Mouse (Mus musculus): ENCODE results near the gene Xpo5.

Xpo5 gene

DNA sequence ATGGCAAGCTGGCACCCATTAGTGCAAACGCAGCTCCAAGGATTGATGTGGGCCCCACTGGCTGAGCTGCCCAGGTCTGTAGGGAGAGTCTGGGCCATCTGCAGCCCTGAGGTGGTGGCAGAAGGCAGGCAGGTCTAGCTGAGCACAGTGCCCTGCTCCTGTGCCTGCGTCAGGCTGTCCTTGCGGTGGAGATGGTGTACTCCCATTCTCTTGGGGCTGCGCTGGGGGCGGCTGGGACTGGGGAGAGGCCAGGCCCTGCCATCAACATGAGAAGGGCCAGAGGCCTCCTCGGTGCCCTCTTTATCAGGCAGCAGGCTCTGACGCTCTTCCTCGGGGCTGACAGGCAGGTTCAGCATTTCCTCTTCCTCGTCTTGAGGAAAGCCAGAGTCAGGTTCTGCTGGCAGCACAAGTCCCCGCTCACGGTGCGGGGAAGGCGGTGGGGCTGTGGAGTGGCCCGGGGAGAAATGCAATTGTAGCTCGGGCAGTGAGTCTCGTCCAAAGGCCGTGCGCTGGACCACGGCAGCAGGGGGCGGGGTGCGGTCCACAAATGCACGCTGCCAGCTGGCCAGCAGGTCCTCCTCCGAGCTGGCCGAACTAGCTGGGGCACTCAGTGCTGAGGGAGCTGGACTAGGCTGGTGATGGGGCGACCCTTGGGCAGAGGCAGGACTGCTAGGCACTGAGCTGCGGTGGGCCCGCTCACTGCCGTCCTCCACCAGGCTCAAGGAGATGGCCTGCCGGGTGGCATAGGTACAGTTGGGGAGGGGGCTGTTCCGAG lies 55.9 kb downstream of the Xpo5 start:
- DNase-seq (ENCODE audit: low read depth, low spot score): no peak

DNA sequence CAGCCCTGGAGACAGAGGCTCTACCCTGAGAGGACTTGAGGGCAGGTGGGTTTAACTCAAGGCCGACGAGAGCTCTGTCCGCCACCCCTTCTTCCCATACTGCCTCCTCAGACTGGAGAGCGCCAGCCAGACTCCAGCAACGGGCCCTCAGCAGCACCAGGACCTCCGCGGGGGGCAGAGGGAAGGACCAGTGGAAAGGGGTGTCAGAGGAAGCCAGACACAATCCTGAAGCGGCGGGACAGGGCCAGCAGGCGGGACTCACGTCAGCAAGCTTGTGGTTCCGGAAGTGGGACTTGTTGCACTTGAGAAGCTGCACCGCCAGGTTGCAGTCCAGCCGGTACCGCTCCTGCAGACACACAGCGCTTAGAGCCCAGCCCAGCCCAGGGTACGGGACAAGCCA lies 57.1 kb downstream of the Xpo5 start:
- DNase-seq (ENCODE audit: low read depth, low spot score): no peak

DNA sequence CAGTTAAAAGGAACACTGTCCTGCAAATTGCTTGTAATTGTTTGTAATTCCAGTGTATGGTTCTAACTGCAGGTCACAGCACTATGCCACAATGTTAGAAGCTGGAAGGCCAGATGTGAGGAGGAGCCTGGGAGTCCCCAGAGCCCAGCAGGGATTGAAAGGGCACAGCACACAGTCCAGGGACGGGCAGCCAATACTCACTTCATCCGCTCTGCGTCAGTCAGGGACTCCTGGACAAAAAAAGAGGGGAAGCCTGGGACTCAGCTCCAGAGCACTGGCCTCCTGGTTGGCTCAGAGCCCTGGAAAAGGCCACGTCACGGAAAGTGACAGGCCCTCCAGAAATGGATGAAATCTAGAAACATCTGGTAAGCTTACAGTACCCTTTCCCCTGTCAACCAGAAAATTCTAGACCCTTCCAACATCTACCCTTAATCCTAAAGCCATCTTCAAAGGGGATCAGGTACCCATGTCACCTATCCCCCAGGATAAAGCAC lies 59.7 kb downstream of the Xpo5 start:
- DNase-seq (ENCODE audit: low read depth, low spot score): no peak

DNA sequence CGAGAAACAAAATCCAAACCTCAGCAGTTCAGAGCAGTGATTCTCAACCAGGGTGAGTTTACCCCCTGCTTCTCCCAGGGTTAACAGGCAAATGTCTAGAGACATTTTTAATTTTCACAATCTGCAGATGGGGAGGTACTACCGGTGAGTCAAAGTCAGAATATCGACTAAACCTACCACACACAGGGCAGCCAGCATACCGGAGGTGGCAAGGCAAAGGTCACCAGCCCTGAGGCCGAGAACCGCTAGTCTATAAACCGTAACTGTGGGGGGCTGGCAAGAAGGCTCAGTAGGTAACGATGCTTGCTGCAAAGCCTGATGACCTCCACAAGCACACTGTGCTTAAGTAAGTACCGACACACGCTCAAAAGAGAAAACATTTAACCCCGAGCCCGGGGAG lies 62.9 kb downstream of the Xpo5 start:
- DNase-seq (ENCODE audit: low read depth, low spot score): no peak

DNA sequence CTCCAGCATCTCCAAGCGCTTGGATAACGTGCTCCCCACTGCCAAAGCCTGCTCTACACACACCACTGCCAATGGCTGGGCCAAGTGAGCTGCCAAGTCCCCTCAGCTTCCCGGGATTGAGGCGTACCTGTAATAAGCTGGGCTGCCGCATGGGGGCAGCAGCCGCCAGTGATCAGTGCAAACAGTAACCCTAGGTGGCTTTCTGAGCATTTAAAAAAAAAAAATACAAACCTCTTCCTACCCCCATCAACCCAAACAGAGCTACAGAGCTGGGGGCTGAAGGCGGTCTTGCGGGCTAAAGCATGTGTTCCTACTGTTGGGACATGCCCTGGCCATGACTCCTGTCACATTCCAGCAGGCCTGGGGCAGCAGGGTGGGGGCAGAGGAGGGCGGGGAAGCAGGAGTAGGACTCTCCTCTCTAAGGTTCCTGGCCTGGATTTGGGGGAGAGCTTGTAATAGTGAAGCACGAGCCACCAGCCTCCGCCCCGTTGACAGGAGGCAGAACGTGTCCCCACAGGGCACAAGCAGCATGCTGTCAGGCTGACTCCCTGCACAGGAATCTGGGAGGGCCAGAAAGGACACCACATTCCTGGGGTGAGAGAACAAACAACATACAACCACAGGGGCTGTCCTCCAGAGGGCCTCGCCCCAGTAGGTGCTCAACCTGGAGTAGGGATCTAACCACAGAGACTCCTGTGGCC lies 63.5 kb downstream of the Xpo5 start:
- peak; percentile 64 for DNase-seq (ENCODE audit: low read depth, low spot score)

DNA sequence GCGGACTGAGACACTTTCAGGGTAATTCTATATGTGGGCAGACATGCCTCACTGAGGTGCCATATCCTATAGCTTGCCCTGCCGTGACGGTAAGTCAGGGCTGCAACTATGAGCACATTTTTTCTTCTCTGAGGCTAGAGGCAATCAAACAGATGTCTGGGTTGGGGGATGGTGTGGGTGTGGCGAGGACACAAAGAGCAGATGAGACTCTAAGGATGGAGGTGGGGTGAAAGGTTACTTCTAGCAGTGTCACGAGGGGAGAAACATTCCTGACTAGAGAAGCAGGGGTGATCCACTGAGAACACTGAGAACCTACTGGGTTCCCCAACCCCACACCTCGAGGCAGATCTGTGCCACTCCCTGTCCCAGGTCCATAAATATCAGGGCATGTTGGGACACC lies 64.4 kb downstream of the Xpo5 start:
- no peak for DNase-seq (ENCODE audit: low read depth, low spot score)

DNA sequence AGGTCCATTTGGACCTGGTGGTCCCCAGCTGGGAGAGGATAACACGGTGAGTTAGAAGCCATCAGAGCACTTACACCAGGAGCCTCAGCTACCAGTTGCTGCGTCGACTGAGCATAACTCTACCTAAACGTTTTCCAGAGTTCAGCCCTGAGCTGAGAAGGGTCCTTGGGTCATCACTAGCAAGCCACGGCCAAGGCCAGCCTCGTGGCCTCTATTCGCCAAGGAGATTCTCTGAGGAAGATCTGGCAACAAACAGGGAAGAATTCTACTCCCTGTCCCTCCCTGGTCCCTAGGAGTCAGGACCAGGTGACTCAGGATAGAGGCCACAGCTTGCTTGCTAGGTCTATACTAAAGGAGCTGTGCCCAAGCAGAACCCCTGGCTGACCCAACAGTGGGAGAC lies 64.9 kb downstream of the Xpo5 start:
- no peak for DNase-seq (ENCODE audit: low read depth, low spot score)

DNA sequence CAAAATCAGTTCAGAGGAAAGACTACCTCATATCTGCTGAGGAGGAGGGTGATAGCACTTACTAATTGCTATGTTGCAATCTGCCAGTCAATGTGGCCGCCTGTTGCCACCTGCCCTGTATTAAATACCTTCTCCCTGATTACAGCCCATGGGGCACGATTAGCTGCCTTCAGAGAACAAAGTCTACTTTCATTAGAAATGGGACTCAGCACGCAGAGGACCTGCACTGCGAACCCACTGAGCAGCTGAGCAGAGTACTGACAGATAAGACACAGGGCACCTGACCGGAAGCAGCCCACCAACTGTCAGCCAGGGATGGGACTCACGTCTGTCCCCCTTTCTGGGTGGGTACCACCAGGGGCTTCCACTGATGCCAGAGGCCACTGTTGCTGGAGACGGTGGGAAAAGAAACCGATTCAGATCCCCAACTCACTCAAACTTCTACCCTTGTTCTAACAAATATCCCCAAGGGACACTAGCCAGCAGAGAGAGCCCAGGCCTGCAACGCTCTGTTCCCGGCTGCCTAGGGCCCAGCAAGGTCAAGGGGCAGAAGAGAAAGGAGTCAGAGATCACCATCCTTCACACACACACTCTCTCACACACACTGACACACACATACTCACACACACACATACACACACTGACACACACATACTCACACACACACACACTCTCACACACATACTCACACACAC lies 65.6 kb downstream of the Xpo5 start:
- DNase-seq (ENCODE audit: low read depth, low spot score): no peak

DNA sequence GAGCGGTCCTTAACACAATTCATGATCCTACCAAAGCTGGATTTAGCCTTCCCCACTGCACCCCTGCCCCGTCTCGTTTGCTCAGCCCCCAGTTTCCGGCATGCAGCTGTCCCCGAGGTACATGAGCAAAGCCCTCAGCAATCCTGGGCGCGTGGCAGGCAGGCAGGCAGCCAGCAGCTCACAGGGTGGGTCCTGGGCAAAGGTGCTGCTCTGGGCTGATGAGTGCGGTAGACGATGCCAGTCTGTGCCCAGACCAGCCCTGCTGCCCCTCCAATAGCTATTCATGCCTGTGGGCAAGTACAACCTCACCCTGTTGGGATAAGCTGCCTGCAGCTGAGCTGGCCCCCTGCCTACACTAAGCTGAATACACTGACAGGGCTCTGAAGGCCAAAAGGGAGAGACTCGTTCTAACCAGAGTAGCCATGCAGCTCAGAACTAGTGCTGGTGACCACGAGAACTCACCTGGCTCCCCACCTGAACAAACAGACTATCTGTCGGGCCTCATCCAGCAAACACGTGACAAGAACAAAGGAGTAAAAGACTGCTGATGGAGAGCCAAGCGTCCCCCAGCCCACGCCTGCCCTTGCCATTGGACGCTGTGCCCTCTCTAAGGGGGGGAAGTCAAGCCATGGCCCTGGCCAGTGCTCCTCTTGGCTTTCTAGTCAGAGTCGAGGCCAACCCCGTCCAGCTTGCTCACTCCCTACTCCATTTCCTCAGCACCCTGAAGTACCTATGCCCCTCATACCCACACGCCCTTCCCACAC lies 67.4 kb downstream of the Xpo5 start:
- DNase-seq (ENCODE audit: low read depth, low spot score): no peak

DNA sequence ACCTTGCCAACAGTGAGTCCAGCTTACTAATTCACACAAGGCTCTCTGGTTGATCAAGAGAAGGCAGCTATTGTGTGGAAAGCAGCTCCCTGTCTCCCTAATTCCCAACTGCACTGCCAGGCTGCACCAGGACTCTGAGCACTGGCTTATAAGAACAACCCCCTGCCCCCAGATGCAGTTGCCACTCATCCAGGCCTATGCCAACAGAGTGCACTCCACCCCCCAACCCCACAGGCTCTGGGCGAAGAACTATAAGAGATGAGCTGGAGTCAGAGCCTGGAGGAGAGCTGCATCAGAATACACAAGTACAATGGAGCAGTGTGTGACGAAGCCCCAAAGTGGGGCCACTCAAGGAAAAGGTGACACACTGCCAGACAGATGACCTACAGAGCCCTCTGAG lies 69.5 kb downstream of the Xpo5 start:
- DNase-seq (ENCODE audit: low read depth, low spot score): no peak

DNA sequence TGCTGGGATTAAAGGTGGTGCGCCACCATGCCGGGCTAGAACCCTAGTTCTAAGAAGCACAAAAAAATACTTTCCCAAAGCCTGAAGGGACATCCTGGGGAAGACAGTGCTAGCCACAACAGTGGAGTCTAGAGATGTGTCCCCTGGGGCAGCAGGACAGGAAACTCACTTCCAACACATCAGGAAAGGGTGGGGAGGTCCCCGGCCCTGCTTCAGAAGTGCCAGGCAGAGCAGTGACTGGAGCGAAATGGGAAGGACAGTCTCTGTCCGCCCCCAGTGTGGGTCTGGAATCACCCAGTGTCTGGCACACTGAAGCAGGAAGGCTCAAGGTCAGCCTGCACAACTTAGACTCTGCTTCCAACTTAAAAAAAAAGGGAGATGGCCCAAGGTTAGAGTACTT lies 70.1 kb downstream of the Xpo5 start:
- DNase-seq (ENCODE audit: low read depth, low spot score): no peak

DNA sequence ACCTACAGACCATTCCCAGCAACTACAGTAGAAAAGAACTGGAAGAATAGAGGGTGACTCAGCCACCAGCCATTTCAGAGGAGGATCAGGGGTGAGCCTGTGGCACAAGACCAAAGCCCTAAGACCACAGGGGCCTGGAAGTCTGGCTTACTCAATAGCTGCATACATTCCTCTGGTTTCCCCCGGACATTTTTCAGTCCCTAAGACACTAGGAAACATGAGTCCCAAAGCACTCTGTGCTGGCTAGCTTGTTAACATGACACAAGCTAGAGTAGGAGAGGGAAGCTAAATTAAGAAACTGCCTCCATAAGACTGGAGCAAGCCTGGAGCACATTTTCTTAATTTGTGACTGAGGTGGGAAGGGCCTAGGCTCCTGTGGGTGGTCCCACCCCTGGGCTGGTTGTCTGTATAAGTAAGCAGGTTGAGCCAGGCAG lies 71.2 kb downstream of the Xpo5 start:
- DNase-seq (ENCODE audit: low read depth, low spot score): no peak

DNA sequence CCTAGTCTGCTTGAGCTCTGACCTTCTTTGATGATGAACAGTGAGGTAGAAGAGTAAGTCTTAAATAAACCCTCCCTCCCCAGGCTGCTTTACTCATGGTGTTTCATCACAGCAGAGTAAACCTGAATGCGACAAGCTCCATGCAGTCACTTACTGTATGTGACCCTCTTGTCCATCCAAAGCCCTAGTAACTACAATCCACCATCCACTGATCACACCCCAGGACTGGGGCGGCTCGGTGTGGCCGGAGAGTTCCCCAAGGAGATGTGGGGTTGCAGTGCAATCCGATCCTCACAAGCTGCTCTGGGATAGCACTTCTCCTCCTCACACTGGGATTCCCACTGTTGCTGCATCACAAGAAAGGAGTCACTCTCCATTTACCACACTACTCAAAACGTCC lies 71.9 kb downstream of the Xpo5 start:
- no peak for DNase-seq (ENCODE audit: low read depth, low spot score)

DNA sequence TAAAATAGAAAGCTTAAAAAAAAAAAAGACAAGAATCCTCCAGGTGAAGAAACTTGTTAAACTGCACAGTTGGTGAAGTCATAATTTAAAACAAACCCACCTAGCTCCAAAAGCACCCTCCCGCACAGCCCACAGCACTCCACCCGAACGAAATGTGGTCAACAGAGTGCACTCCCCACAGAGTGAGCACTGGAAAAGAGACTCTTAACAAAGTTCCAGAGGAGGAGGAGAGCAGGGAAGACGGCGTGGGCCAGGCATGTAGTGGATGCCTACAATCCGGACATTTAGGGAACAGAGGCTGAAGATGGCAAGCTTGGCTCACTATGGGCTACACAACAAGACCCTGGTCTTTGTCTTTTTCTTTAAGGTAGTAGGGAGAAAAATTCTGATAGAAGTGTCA lies 72.5 kb downstream of the Xpo5 start:
- DNase-seq (ENCODE audit: low read depth, low spot score): no peak

DNA sequence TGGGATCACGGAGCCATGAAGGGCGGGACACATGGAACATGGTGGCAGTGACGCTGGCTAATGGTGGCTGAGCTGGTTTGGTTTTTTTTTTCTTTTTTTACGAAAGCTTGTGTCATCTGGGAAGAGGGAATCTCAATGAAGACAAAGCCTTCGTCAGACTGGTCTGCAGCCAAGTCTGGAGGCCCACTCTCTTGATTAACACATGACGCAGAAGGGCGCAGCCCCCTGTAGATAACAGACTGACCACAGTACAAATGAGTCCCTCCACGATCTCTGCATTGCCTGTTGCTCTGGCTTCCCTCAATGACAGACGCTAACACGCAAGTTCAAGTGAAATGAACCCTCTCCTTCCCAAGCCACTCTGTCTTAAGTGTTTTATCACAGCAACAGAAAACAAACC lies 72.9 kb downstream of the Xpo5 start:
- no peak for DNase-seq (ENCODE audit: low read depth, low spot score)

DNA sequence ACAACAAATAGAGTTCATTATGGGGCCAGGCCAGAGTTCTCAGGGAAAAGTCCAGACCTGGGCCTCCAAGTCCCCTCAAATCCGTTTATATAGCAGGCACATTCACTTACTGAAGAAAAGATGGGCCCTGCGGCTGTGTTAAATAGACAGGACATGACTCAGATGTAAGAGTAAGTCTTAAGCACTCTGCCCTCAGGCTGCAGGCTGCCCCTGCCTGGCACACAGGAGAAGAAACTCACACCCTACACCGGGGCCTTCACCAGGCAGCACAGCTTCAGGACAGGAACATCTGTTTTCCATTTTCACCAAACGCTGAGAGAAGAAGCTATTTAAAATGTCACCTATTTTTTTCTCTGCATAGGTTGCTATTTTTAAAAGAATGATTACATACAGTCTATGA lies 75.0 kb downstream of the Xpo5 start:
- DNase-seq (ENCODE audit: low read depth, low spot score): no peak

DNA sequence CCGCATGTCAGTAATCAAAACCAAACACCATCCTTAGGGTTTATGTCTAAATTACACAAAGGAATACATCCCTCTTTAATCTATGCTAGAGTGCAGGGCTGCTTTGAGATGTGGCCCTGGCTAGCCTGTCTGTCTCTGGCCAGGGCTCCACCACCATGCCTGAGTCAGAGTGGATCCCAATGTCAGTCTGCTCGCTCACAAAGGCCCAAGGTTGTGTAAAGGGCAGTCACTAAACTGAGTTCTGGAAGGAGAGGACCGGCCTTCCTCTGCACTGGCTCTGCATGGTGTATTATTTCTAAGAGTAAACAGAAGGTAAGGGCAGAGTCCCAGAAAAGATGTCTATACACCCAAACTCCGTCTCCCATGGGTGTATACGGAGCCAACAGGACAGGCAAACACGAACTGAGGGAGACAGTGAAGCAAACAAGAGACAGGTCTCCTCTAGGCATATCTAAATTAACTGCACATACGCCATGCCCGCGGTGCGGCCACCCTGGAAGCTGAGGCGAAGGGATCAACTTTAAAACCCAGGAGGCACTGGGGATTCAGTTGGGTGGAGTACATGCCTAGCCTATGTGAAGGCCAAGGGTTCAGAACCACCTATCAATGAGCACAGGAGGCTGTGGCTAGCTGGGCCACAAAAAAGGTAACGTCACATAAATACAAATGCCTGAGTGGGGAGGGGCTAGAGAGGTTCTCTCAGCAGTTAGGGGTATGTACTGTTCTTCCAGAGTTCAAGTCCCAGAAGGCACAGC lies 75.6 kb downstream of the Xpo5 start:
- no peak for DNase-seq (ENCODE audit: low read depth, low spot score)

DNA sequence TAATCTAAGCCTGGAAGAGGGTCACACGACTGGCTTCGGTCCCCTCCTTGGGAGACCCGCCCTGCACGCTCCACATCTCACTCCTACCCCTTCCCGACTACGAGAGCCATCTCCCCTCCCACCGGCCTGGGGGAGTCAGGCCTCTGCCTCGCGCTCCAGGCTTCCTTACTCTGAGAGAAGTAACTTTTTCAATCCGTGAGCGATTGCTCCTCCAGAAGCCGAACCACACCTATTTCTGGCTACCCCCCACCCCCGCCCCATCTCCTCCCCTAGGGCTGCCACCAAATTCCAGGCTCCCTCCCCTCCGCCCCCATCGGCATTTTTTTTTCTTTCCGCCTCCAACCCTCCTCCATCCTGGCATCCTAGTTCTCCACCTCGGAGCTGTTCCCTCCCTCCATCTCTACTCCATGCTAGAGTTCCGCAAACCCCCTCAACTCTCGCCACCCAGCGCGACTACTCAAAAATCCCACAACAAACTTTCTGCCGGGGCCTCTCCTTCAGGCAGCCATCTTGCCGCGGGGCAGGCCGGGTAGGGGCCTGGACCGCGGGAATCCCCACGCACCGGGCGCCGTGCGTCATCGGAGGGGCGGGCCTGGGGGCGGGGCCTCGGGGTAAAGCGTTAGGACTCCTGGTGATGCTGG lies 80.0 kb downstream of the Xpo5 start, which contains the start of gene Tjap1:
Gene Tjap1 (minus strand): TSS at position 544 of the 641 bp plus-strand sequence.
- peak; percentile 78 for DNase-seq (ENCODE audit: low read depth, low spot score)

DNA sequence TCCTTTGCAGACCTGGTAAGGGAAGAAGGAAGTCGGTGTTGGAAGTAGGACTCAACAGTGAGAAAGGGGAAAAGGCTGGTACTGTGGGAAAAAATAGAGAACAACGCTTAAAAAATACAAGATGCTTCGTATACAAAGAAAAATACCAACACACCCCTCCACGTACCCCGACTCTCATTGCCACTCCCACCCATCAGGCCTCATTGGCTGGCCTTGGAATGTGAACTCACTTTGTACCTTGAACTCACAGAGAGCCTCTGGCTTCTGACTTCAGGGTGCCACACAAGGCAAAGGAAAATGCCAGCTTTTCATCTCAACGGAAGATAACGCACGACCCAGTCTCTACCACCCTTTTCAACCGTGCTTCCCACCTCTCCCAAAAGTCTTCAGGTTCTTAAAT lies 80.6 kb downstream of the Xpo5 start:
- no peak for DNase-seq (ENCODE audit: low read depth, low spot score)

DNA sequence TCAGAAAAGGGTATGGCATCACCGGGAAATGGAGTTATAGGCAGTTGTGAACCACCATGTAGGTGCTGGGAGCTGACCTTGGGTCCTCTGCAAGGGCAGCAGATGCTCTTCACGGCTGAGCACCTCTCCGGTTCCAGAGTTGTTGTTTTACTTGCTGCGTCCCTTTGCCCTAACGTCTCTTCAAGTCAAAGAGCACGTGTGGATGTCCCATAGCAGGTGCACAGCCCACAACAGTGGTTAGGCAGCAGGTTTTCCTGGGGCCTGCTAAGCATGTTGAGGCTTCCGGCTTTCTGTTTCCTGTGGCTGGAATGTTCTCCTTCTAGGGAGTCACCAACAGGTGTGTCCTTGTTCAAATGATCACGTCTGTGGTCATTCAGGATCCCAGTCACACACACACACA lies 81.3 kb downstream of the Xpo5 start:
- no peak for DNase-seq (ENCODE audit: low read depth, low spot score)

DNA sequence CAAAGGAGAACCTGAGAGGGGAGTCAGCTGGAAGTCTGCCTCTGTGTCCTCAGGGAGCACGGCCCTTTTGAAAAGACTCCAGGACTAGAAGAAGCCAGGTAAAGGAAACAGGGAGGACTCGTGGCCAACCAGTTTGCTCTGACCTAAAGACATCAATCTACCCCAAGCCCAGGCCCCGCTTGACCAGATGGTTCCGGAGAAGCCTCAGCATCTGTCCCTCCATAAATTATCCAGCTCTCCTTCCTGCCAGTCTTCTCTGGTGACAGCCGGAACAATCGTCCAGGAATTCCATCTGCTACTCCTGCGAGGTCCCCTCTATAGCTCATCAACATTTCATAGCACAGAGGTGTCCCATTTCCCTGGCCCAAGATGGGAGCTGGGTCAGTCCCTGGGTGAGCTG lies 82.1 kb downstream of the Xpo5 start:
- DNase-seq (ENCODE audit: low read depth, low spot score): no peak
